Comparison of ENCODE assay signal across 16 mouse cellular contexts in genomic region chr6:127044909-127045308, GRCm38 (mm10). TPM values are rescaled to one million over a fixed set of nuclear protein-coding genes. Genes with fewer than 3 reads are reported as not detected.
DNase-seq lines count a peak whose midpoint lies in the region; ATAC-seq lines count a peak whose summit lies in the region.
"Had no signal": no experiment of that assay in that cellular context is flagged by ENCODE, and none has a peak within 500 bp of the region (broad histone marks: within the 10 kb centered on the region; RNA-seq: fewer than 3 reads in every experiment).

No protein-coding gene starts in this region.

- H3K27ac ChIP-seq in hindbrain, embryonic 14.5 days: no peak overlapping the region
- H3K27ac ChIP-seq in hindbrain, embryonic 11.5 days (ENCODE audit: low read depth, low read length): no peak overlapping the region
- H3K27ac ChIP-seq in lung, embryonic 15.5 days: no peak overlapping the region
- H3K27ac ChIP-seq: embryonic facial prominence, embryonic 13.5 days; forebrain, embryonic 13.5 days; hindbrain, embryonic 12.5 days had no signal

- peak; percentile 46 for DNase-seq in hindbrain, embryonic 14.5 days (ENCODE audit: low spot score)
- DNase-seq in hindbrain, embryonic 11.5 days (ENCODE audit: low spot score): no peak
- no peak for DNase-seq in lung, adult 18-20 months
- peak; percentile 73 for DNase-seq in NIH3T3 (ENCODE audit: low read depth)
- DNase-seq in lung, postnatal 14 days: peak; percentile 9
- no peak for DNase-seq in spleen, postnatal 4 days (ENCODE audit: low spot score in 2 of 2)
- DNase-seq: cerebellum, adult 9-10 months; gastrocnemius, postnatal 25 days; kidney, postnatal 36 days; thymus, adult 2 months had no signal

- H3K36me3 ChIP-seq in hindbrain, embryonic 14.5 days (replicated peaks; ENCODE audit: control insufficient read depth, insufficient read depth): no peaks in the 10 kb centered on the region
- no peaks in the 10 kb centered on the region for H3K36me3 ChIP-seq in hindbrain, embryonic 11.5 days (ENCODE audit: control insufficient read depth, insufficient read depth, low read length)
- no peaks in the 10 kb centered on the region for H3K36me3 ChIP-seq in lung, embryonic 15.5 days
- H3K36me3 ChIP-seq: embryonic facial prominence, embryonic 13.5 days; hindbrain, embryonic 12.5 days had no signal

- no peaks in the 10 kb centered on the region for H3K9me3 ChIP-seq in hindbrain, embryonic 14.5 days (ENCODE audit: control insufficient read depth, low read length)
- no peaks in the 10 kb centered on the region for H3K9me3 ChIP-seq in hindbrain, embryonic 11.5 days (ENCODE audit: control insufficient read depth, low read length)
- no peaks in the 10 kb centered on the region for H3K9me3 ChIP-seq in lung, embryonic 15.5 days
- H3K9me3 ChIP-seq: embryonic facial prominence, embryonic 13.5 days; forebrain, embryonic 13.5 days; hindbrain, embryonic 12.5 days had no signal

- H3K4me1 ChIP-seq in hindbrain, embryonic 14.5 days (replicated peaks; ENCODE audit: control insufficient read depth, insufficient read depth, low read length): no peaks in the 10 kb centered on the region
- H3K4me1 ChIP-seq in hindbrain, embryonic 11.5 days (replicated peaks; ENCODE audit: control insufficient read depth, insufficient read depth, low read length): no peaks in the 10 kb centered on the region
- H3K4me1 ChIP-seq in lung, embryonic 15.5 days: peaks cover 8% of the 10 kb centered on the region; the same call in 1 of the 2 replicates
- H3K4me1 ChIP-seq: forebrain, embryonic 13.5 days; hindbrain, embryonic 12.5 days had no signal

- H3K27me3 ChIP-seq in hindbrain, embryonic 14.5 days (ENCODE audit: control insufficient read depth, insufficient read depth, low read length): no peaks in the 10 kb centered on the region
- no peaks in the 10 kb centered on the region for H3K27me3 ChIP-seq in hindbrain, embryonic 11.5 days (ENCODE audit: control insufficient read depth, insufficient read depth, low read length)
- no peaks in the 10 kb centered on the region for H3K27me3 ChIP-seq in lung, embryonic 15.5 days
- H3K27me3 ChIP-seq: embryonic facial prominence, embryonic 13.5 days; forebrain, embryonic 13.5 days; hindbrain, embryonic 12.5 days had no signal

- H3K9ac ChIP-seq in hindbrain, embryonic 14.5 days: no peak overlapping the region
- H3K9ac ChIP-seq in hindbrain, embryonic 11.5 days (ENCODE audit: low read depth, low read length): no peak overlapping the region
- H3K9ac ChIP-seq in lung, embryonic 15.5 days: no peak overlapping the region
- H3K9ac ChIP-seq: embryonic facial prominence, embryonic 13.5 days; forebrain, embryonic 13.5 days; hindbrain, embryonic 12.5 days had no signal

- H3K4me3 ChIP-seq in hindbrain, embryonic 14.5 days (replicated peaks; ENCODE audit: low read length): no peak overlapping the region
- no peak overlapping the region for H3K4me3 ChIP-seq in hindbrain, embryonic 11.5 days (ENCODE audit: low read depth, low read length)
- no peak overlapping the region for H3K4me3 ChIP-seq in lung, embryonic 15.5 days
- H3K4me3 ChIP-seq: embryonic facial prominence, embryonic 13.5 days; forebrain, embryonic 13.5 days; hindbrain, embryonic 12.5 days had no signal

- no peak overlapping the region for H3K4me2 ChIP-seq in hindbrain, embryonic 14.5 days (replicated peaks)
- H3K4me2 ChIP-seq in hindbrain, embryonic 11.5 days (replicated peaks; ENCODE audit: low read depth, low read length): no peak overlapping the region
- H3K4me2 ChIP-seq in lung, embryonic 15.5 days: no peak overlapping the region
- H3K4me2 ChIP-seq: embryonic facial prominence, embryonic 13.5 days; forebrain, embryonic 13.5 days; hindbrain, embryonic 12.5 days had no signal

- WGBS in hindbrain, embryonic 14.5 days: 52% methylated on average over 6 of the region's 6 CpGs
- 70% methylated on average over 6 of the region's 6 CpGs for WGBS in hindbrain, embryonic 11.5 days
- WGBS in lung, embryonic 15.5 days: 28% methylated on average over 6 of the region's 6 CpGs

- no peak for ATAC-seq in hindbrain, embryonic 14.5 days (ENCODE audit: low FRiP score)
- ATAC-seq in hindbrain, embryonic 11.5 days (ENCODE audit: low FRiP score): no peak
- peak; percentile 82; the same call in 1 of the 2 replicates for ATAC-seq in lung, embryonic 15.5 days (ENCODE audit: borderline replicate concordance, extremely low read depth, low FRiP score, low TSS enrichment)
- ATAC-seq: activated CD4-positive, CD25-positive, alpha-beta regulatory T cell, adult 4 months; forebrain, embryonic 13.5 days had no signal

RNA-seq across cellular contexts. Expression of gene Fgf23, which starts 27.8 kb away (rescaled TPM):
- 0.11 and 0.18 TPM in 2 replicates for polyA plus RNA-seq in hindbrain, embryonic 14.5 days (2014; fragmentation: Nextera tagmentation; extraction: Ambion mirVana)
- polyA plus RNA-seq in hindbrain, embryonic 11.5 days (2014; fragmentation: Nextera tagmentation; extraction: Ambion mirVana): 0.08 TPM in 1 of 2 replicates, not detected in the other
- polyA plus RNA-seq in lung, embryonic 15.5 days (2015; fragmentation: Nextera tagmentation; extraction: Ambion mirVana): 0.09 TPM in 1 of 2 replicates, not detected in the other
- polyA plus RNA-seq: activated CD4-positive, CD25-positive, alpha-beta regulatory T cell, adult 4 months; forebrain, embryonic 13.5 days; hindbrain, embryonic 12.5 days; small intestine, adult 2 months had no signal

RNA-seq across cellular contexts. Expression of gene Fgf6, which starts 29.5 kb away (rescaled TPM):
- polyA plus RNA-seq in hindbrain, embryonic 14.5 days (2014; fragmentation: Nextera tagmentation; extraction: Ambion mirVana): not detected in 2 replicates
- 0.04 and 0.14 TPM in 2 replicates for polyA plus RNA-seq in hindbrain, embryonic 11.5 days (2014; fragmentation: Nextera tagmentation; extraction: Ambion mirVana)
- polyA plus RNA-seq in lung, embryonic 15.5 days (2015; fragmentation: Nextera tagmentation; extraction: Ambion mirVana): not detected in 2 replicates
- polyA plus RNA-seq: activated CD4-positive, CD25-positive, alpha-beta regulatory T cell, adult 4 months; forebrain, embryonic 13.5 days; small intestine, adult 2 months had no signal

Comparison
In these comparisons a context has a peak if more than half of its experiments do, and no peak if none do; other contexts are left out.
1. DNase-seq: peak in hindbrain, embryonic 14.5 days (single experiment), NIH3T3 (single experiment) and lung, postnatal 14 days (single experiment); none in hindbrain, embryonic 11.5 days (single experiment), lung, adult 18-20 months (0 of 2) and spleen, postnatal 4 days (0 of 2).